Mouse (Mus musculus) thymus, postnatal 4 days (tissue): ENCODE data around the gene Map4k2.

ENCODE experiments used
- DNase-seq: peaks from one replicate; pipeline ENCODE4 v3.0.0; 2021

Gene Map4k2

GRCm38 (mm10) chr19:6347615-6348014, 6.7 kb downstream of the Map4k2 start:
- no peak for DNase-seq

GRCm38 (mm10) chr19:6348717-6349116, 7.8 kb downstream of the Map4k2 start:
- no peak for DNase-seq

- no peak for DNase-seq
Measured at GRCm38 (mm10) chr19:6349215-6349983, 8.5 kb downstream of the Map4k2 start.

GRCm38 (mm10) chr19:6351431-6352106, 10.6 kb downstream of the Map4k2 start:
- no peak for DNase-seq

- no peak for DNase-seq
Measured at GRCm38 (mm10) chr19:6352107-6352505, 11.2 kb downstream of the Map4k2 start.

- no peak for DNase-seq
Measured at GRCm38 (mm10) chr19:6354030-6354429, 13.1 kb downstream of the Map4k2 start.

- DNase-seq, result no peak
Measured at GRCm38 (mm10) chr19:6361291-6361690, 20.4 kb downstream of the Map4k2 start.

- no peak for DNase-seq
Measured at GRCm38 (mm10) chr19:6363091-6363410, 22.1 kb downstream of the Map4k2 start.

- DNase-seq, result peak; percentile 99
Measured at GRCm38 (mm10) chr19:6363411-6364240, 22.7 kb downstream of the Map4k2 start, which contains the start of gene Sf1. TSS of gene Sf1 (plus strand) at chr19:6363690.

GRCm38 (mm10) chr19:6364317-6364725, 23.4 kb downstream of the Map4k2 start:
- DNase-seq, result peak; percentile 96

GRCm38 (mm10) chr19:6364842-6365241, 23.9 kb downstream of the Map4k2 start:
- DNase-seq, result no peak

- DNase-seq, result no peak
Measured at GRCm38 (mm10) chr19:6370175-6370574, 29.2 kb downstream of the Map4k2 start.

- no peak for DNase-seq
Measured at GRCm38 (mm10) chr19:6372433-6372832, 31.5 kb downstream of the Map4k2 start.

- DNase-seq, result peak; percentile 97
Measured at GRCm38 (mm10) chr19:6373539-6374400, 32.8 kb downstream of the Map4k2 start.

GRCm38 (mm10) chr19:6374571-6374970, 33.6 kb downstream of the Map4k2 start:
- no peak for DNase-seq

- DNase-seq, result no peak
Measured at GRCm38 (mm10) chr19:6375423-6376254, 34.7 kb downstream of the Map4k2 start.

GRCm38 (mm10) chr19:6376255-6376564, 35.3 kb downstream of the Map4k2 start:
- peak; percentile 77 for DNase-seq

- no peak for DNase-seq
Measured at GRCm38 (mm10) chr19:6376643-6377042, 35.7 kb downstream of the Map4k2 start.

- DNase-seq, result no peak
Measured at GRCm38 (mm10) chr19:6377327-6378040, 36.5 kb downstream of the Map4k2 start.

- DNase-seq, result no peak
Measured at GRCm38 (mm10) chr19:6380411-6381166, 39.7 kb downstream of the Map4k2 start.
